Mouse (Mus musculus) thymus, adult 2 months (tissue): ENCODE measurements around the gene S100a14. TPM values are rescaled to one million over a fixed set of nuclear protein-coding genes. Genes with fewer than 3 reads are reported as not detected.

Experiments
- DNase-seq: peaks from one replicate; pipeline ENCODE4 v3.0.0; 2021
- H3K27ac ChIP-seq: fragments of 200-500 bp; 2 replicates; pipeline ENCODE4 v1.5.1; 2012; ENCODE audit warnings: low read length, control low read depth; ENCODE audit not compliant: control insufficient read depth, insufficient read depth
- H3K27me3 ChIP-seq: fragments of 200-500 bp; 2 replicates; pipeline ENCODE4 v1.6.1; 2012; ENCODE audit warnings: mild to moderate bottlenecking, low read length, moderate library complexity, mixed read lengths; ENCODE audit not compliant: control insufficient read depth, insufficient read depth
- H3K36me3 ChIP-seq: fragments of 200-500 bp; 2 replicates; pipeline ENCODE4 v1.6.1; 2012; ENCODE audit warnings: mild to moderate bottlenecking, low read length, moderate library complexity; ENCODE audit not compliant: control insufficient read depth, insufficient read depth
- H3K4me1 ChIP-seq: fragments of 200-500 bp; replicated peaks from 2 replicates; pipeline ENCODE4 v1.6.1; 2012; ENCODE audit warnings: low read length; ENCODE audit not compliant: control insufficient read depth, insufficient read depth
- H3K4me3 ChIP-seq: fragments of 200-500 bp; 2 replicates; pipeline ENCODE4 v1.5.1; 2012; ENCODE audit warnings: mild to moderate bottlenecking, low read length, control low read depth, moderate library complexity; ENCODE audit not compliant: control insufficient read depth, insufficient read depth
- CTCF ChIP-seq: fragments of 200-500 bp; IDR thresholded peaks from 2 replicates; pipeline ENCODE4 v1.5.1; 2012; ENCODE audit warnings: mild to moderate bottlenecking, control low read depth, low read length, moderate library complexity, borderline replicate concordance; ENCODE audit not compliant: control insufficient read depth, poor library complexity, insufficient read depth; ENCODE audit errors: extremely low read depth
- POLR2A ChIP-seq: fragments of 200-500 bp; IDR thresholded peaks from 2 replicates; pipeline ENCODE4 v1.6.1; 2012; ENCODE audit warnings: mild to moderate bottlenecking, low read length, control low read depth, moderate library complexity; ENCODE audit not compliant: control insufficient read depth, poor library complexity, insufficient read depth; ENCODE audit errors: extremely low read depth
- whole genome bisulfite sequencing: fragments of 180-500 bp; shearing (Covaris S2); methylation state at CpG from one replicate; pipeline ENCODE4 v1.1.7; 2018; 5-methylcytosine and 5-hydroxymethylcytosine counted together
- polyA plus RNA-seq: library from polyadenylated mRNA; depleted of rRNA; stranded (reverse); fragments of >200 nt; gene quantifications from 2 replicates; pipeline ENCODE4 v1.2.3, GENCODE M21; 2012

S100a14 gene
- polyA plus RNA-seq, 1 experiment: 11.3 TPM

GRCm38 (mm10) chr3:90509747-90510123 is 16.9 kb upstream of the S100a14 start:
- Histone ChIP-seq H3K27ac (no peak overlapping the region), H3K36me3 (peaks cover 23% of the 10 kb centered on the region), H3K27me3 (no peaks in the 10 kb centered on the region), H3K4me3 (no peak overlapping the region), H3K4me1 (peaks cover 8% of the 10 kb centered on the region; the same call in 1 of the 2 replicates)
- WGBS: 24% methylated on average over 2 of the region's 2 CpGs
- no peak for TF ChIP-seq POLR2A
- TF ChIP-seq CTCF: no peak
- DNase-seq: no peak

- WGBS: 97% methylated on average over 5 of the region's 5 CpGs
- TF ChIP-seq POLR2A (no peak), CTCF (no peak)
- Histone ChIP-seq H3K27me3 (no peaks in the 10 kb centered on the region), H3K4me1 (peaks cover 17% of the 10 kb centered on the region), H3K27ac (no peak overlapping the region), H3K36me3 (peaks cover 1% of the 10 kb centered on the region; the same call in 1 of the 2 replicates), H3K4me3 (no peak overlapping the region)
- no peak for DNase-seq
Measured at GRCm38 (mm10) chr3:90512276-90512675, 14.4 kb upstream of the S100a14 start.

DNA sequence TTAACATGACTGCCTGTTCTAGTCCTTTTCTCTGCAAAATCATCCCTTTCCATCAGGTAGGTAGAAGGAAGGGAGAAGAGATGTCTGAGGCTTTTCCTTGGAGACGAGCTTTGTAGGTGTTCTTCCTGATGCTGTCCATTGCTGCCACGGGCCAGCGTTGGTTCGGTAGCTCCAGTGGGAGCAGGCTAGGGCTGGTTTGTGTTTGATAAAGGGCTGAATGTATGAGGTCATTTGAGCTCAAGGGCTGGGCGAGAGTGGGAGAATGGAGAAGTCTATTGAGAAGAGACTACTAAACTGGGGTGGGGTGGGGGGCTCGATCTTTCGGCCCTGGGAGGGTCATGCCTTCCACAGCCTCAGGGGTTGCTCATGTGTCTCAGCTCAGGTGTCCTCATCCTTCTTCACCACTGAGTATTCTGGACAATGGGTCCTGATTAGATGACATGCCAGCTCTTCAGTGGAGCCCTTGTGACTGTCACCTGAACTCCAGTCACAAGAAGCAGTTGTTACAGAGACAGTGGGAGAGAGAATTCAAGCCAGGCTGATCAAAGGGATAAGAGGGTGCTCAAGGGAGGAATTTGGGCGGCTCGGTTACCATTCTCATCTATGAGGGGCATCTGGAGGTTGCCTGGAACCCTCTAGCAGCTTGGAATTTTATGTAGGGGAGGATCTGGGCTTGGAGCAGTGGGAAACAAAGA is 13.6 kb upstream of the S100a14 start:
- WGBS: 96% methylated on average over 9 of the region's 9 CpGs
- no peaks in the 10 kb centered on the region for H3K27me3 ChIP-seq
- DNase-seq: no peak
- no peak for TF ChIP-seq CTCF
- no peak for TF ChIP-seq POLR2A
- H3K4me3 ChIP-seq: no peak overlapping the region
- peaks cover 17% of the 10 kb centered on the region for H3K4me1 ChIP-seq
- H3K27ac ChIP-seq: no peak overlapping the region
- no peaks in the 10 kb centered on the region for H3K36me3 ChIP-seq

DNA sequence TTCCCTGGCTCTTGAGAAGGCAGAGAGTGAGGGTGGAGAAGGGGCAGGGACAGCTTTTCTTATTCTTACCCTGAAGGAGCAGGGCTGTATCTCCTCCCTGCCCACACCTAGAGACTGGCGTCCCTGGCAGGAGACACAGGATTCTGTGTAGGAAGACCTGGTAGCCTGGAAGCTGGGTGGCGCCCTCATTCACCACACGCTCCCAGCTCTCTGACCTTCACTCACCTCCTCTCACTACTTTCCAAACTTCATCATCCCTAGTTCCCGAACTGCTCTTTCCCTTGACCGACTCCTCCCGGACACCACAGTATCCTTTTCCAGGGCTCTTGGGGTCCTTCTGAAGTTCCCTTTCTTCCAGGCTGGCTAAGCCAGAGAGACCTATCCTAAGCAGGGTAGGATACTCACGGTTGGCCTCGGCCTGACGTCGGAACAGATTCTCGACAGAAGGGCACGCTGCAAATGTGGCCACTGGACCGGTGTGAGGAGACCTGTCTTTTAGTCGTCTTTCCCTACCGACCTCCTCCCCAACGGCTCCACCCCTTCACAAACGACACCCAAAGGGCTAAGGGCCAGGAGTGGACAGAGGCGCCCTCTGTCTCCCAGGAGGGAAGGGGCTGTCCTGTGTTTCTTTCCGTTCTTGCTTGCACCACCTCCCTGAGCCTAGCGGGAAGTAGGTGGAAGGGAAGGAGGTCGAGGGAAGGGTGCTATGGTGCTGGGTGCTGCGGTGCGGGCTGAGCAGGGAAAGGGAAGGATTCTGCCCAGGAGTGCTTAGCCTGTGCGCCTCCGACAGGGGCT is 12.7 kb upstream of the S100a14 start, which contains the start of the genes S100a1 and S100a13:
Gene S100a1, minus strand, starts transcription at position 597 of the 795 bp plus-strand sequence.
Gene S100a13, plus strand, starts transcription at position 640 of the 795 bp plus-strand sequence.
- 13% methylated on average over 24 of the region's 25 CpGs for WGBS
- H3K27ac ChIP-seq: no peak within 1 kb of the TSS
- TF ChIP-seq POLR2A (no peak), CTCF (no peak)
- peak; percentile 28 for DNase-seq
- H3K36me3 ChIP-seq: no peaks in the 10 kb centered on the region
- no peaks in the 10 kb centered on the region for H3K27me3 ChIP-seq
- peak within 1 kb of the TSS; percentile 90 for H3K4me3 ChIP-seq
- H3K4me1 ChIP-seq: peaks cover 17% of the 10 kb centered on the region

DNA sequence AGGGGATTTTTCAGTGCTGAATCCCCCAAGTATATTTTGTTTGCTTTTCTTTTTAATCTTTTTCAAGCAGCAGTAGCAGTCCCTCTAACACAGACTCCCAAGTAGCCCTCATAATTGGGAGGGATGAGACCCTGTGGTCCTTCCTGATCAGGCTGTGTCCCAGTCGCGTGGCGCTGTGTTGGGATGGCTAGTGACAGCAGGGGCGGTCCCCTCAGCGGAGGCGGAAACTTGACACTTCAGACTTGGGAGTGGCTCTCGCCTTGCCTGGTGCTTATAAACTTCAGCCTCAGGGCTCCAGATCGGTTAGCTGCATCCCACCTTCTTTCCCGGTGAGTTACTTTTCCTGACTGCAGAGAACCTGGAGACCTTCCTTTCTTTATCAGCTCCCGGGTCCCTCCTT is 12.0 kb upstream of the S100a14 start:
- peak; percentile 66 for DNase-seq
- Histone ChIP-seq H3K27me3 (no peaks in the 10 kb centered on the region), H3K36me3 (no peaks in the 10 kb centered on the region), H3K4me1 (peaks cover 17% of the 10 kb centered on the region), H3K4me3 (peak overlapping the region; percentile 90), H3K27ac (no peak overlapping the region)
- TF ChIP-seq CTCF (no peak), POLR2A (no peak)
- WGBS: under 1% methylated on average over 10 of the region's 10 CpGs

- no peak overlapping the region for H3K27ac ChIP-seq
- peak overlapping the region; percentile 90 for H3K4me3 ChIP-seq
- H3K27me3 ChIP-seq: no peaks in the 10 kb centered on the region
- TF ChIP-seq POLR2A (no peak), CTCF (no peak)
- no peaks in the 10 kb centered on the region for H3K36me3 ChIP-seq
- DNase-seq: no peak
- H3K4me1 ChIP-seq: peaks cover 17% of the 10 kb centered on the region
- WGBS: 12% methylated on average over 1 of the region's 1 CpGs
Measured at GRCm38 (mm10) chr3:90515242-90515641, 11.4 kb upstream of the S100a14 start.
